Mouse (Mus musculus) bone marrow macrophage, adult 2 months (primary cell): ENCODE results near the gene Cisd2. TPM values are rescaled to one million over a fixed set of nuclear protein-coding genes. Genes with fewer than 3 reads are reported as not detected.

Experiments used
- H3K27ac ChIP-seq: 2 replicates; pipeline ENCODE4 v1.5.1; 2012; ENCODE audit warnings: low read depth, low read length; ENCODE audit not compliant: insufficient read depth
- H3K4me1 ChIP-seq: 2 replicates; pipeline ENCODE4 v1.6.1; 2012; ENCODE audit warnings: low read length; ENCODE audit not compliant: control insufficient read depth, insufficient read depth
- H3K4me3 ChIP-seq: 2 replicates; pipeline ENCODE4 v1.5.1; 2012; ENCODE audit warnings: mild to moderate bottlenecking, low read length, moderate library complexity; ENCODE audit not compliant: insufficient read depth
- CTCF ChIP-seq: IDR thresholded peaks from 2 replicates; pipeline ENCODE4 v1.5.1; 2012; ENCODE audit warnings: low read depth, mild to moderate bottlenecking, low read length, moderate library complexity
- POLR2A ChIP-seq: IDR thresholded peaks from 2 replicates; pipeline ENCODE4 v1.6.1; 2012; ENCODE audit warnings: mild to moderate bottlenecking, low read depth, low read length, borderline replicate concordance
- polyA plus RNA-seq: library from polyadenylated mRNA; stranded (reverse); fragments of >200 nt; gene quantifications from 2 replicates; pipeline ENCODE4 v1.2.4, GENCODE M21; 2012; ENCODE audit not compliant: missing spikeins, insufficient read depth, insufficient read length

Cisd2 gene
- polyA plus RNA-seq, 1 experiment, result 34.2 TPM

- TF ChIP-seq POLR2A (no peak), CTCF (no peak)
- no peaks in the 10 kb centered on the region for H3K4me1 ChIP-seq
- no peak overlapping the region for H3K4me3 ChIP-seq
- no peak overlapping the region for H3K27ac ChIP-seq
These were observed 27.6 kb downstream of the Cisd2 start for GRCm38 (mm10) chr3:135396081-135396480.

DNA sequence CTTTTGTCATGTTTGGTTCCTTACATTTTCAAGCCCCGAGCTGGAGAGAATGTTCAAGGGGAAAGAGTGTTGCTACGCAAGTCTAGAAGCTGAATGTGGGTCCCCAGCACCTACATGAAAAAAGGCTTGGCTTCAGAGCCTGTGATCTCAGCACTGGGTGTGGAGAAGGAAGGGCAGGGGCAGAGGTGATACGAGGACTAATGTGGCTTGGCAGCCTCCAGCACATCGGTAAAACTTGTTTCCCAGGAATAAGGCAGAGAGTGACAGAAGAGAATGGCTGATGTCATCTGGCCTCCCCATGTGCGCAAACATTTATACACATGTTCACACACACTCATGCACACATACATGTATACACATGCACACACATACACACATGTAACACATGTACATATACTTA is 28.6 kb downstream of the Cisd2 start:
- Histone ChIP-seq H3K27ac (no peak overlapping the region), H3K4me3 (no peak overlapping the region), H3K4me1 (no peaks in the 10 kb centered on the region)
- no peak for TF ChIP-seq CTCF
- no peak for TF ChIP-seq POLR2A

- Histone ChIP-seq H3K4me3 (no peak overlapping the region), H3K4me1 (no peaks in the 10 kb centered on the region), H3K27ac (no peak overlapping the region)
- TF ChIP-seq CTCF (no peak), POLR2A (no peak)
These were observed 30.5 kb downstream of the Cisd2 start for GRCm38 (mm10) chr3:135393186-135393585.

- H3K4me1 ChIP-seq, result no peaks in the 10 kb centered on the region
- TF ChIP-seq POLR2A, result no peak
- TF ChIP-seq CTCF, result no peak
- no peak overlapping the region for H3K27ac ChIP-seq
- no peak overlapping the region for H3K4me3 ChIP-seq
These were observed 43.9 kb downstream of the Cisd2 start for GRCm38 (mm10) chr3:135379868-135380267.

GRCm38 (mm10) chr3:135377445-135377844 is 46.3 kb downstream of the Cisd2 start:
- no peak overlapping the region for H3K4me3 ChIP-seq
- no peak for TF ChIP-seq CTCF
- TF ChIP-seq POLR2A, result no peak
- no peaks in the 10 kb centered on the region for H3K4me1 ChIP-seq

GRCm38 (mm10) chr3:135375836-135376235 is 47.9 kb downstream of the Cisd2 start:
- Histone ChIP-seq H3K4me3 (no peak overlapping the region), H3K27ac (no peak overlapping the region), H3K4me1 (no peaks in the 10 kb centered on the region)
- TF ChIP-seq CTCF (no peak), POLR2A (no peak)

More at GRCm38 (mm10) chr3:135377445-135377844, 46.3 kb downstream of the Cisd2 start:
- H3K27ac ChIP-seq, result no peak overlapping the region

GRCm38 (mm10) chr3:135357394-135357793 is 66.3 kb downstream of the Cisd2 start:
- TF ChIP-seq POLR2A (no peak), CTCF (no peak)
- Histone ChIP-seq H3K27ac (no peak overlapping the region), H3K4me1 (no peaks in the 10 kb centered on the region), H3K4me3 (no peak overlapping the region)

Other genes starting within 250 kb of the Cisd2 start
- gene Cenpe, start 211.4 kb downstream of the Cisd2 start, polyA plus RNA-seq, result 17.9 and 18.7 TPM in 2 replicates
- 1.0 and 1.6 TPM in 2 replicates for gene Bdh2, start 142.7 kb downstream of the Cisd2 start, polyA plus RNA-seq
- gene Slc9b2, start 116.2 kb downstream of the Cisd2 start, polyA plus RNA-seq, result 4.5 and 7.5 TPM in 2 replicates
- not detected in 2 replicates for gene Slc9b1, start 75.9 kb downstream of the Cisd2 start, polyA plus RNA-seq
- gene Ube2d3, start 14.2 kb upstream of the Cisd2 start, polyA plus RNA-seq, result 389 and 407 TPM in 2 replicates
- gene Manba, start 61.7 kb upstream of the Cisd2 start, polyA plus RNA-seq, result 37.4 and 38.8 TPM in 2 replicates